Mouse (Mus musculus) sigmoid colon, adult 10 weeks (tissue): ENCODE measurements around the gene Bbox1. TPM values are rescaled to one million over a fixed set of nuclear protein-coding genes. Genes with fewer than 3 reads are reported as not detected.

Experiments
- polyA plus RNA-seq: library from polyadenylated mRNA; stranded (reverse); fragments of 350-450 nt; fragmentation: Illumina TruSeq; extraction: RNeasy Lipid Tissue Mini Kit (QIAGEN cat#74804); gene quantifications from one replicate; pipeline ENCODE4 v1.2.3, GENCODE M21; 2014; ENCODE audit warnings: low read depth, low replicate concordance

Gene Bbox1
- polyA plus RNA-seq = 0.22 TPM

GRCm38 (mm10) chr2:110314509-110315155 lies at the start of gene Bbox1:
TSS of gene Bbox1 (minus strand) at chr2:110314560.

GRCm38 (mm10) chr2:110362432-110363283 lies 48.3 kb upstream of the Bbox1 start, which contains the start of gene Fibin:
TSS of gene Fibin (minus strand) at chr2:110363183.

Other genes starting within 250 kb of the Bbox1 start
- 24.1 TPM for gene Fibin, start 48.6 kb upstream of the Bbox1 start, polyA plus RNA-seq